Mouse (Mus musculus) liver, embryonic 13.5 days (tissue): ENCODE data around the gene Rag1. TPM values are rescaled to one million over a fixed set of nuclear protein-coding genes. Genes with fewer than 3 reads are reported as not detected.

Experiments used
- ATAC-seq: fragments of 200-750 bp; cut with Nextera tagmentation; 2 replicates; pipeline ENCODE4 v1.8.0; 2017; ENCODE audit warnings: low read depth, mild to moderate bottlenecking, moderate number of reproducible peaks, moderate library complexity
- DNase-seq: peaks from one replicate; pipeline ENCODE4 v3.0.0; 2022
- H3K27ac ChIP-seq: fragments of 300-500 bp; sonication (generic); 2 replicates; pipeline ENCODE4 v1.5.1; 2015; ENCODE audit warnings: moderate library complexity, mild to moderate bottlenecking, inconsistent platforms
- H3K27me3 ChIP-seq: fragments of 300-500 bp; sonication (generic); 2 replicates; pipeline ENCODE4 v1.6.1; 2015; ENCODE audit warnings: mild to moderate bottlenecking, inconsistent platforms
- H3K36me3 ChIP-seq: fragments of 300-500 bp; sonication (generic); 2 replicates; pipeline ENCODE4 v1.6.1; 2015; ENCODE audit warnings: mild to moderate bottlenecking, inconsistent platforms
- H3K4me1 ChIP-seq: fragments of 300-500 bp; sonication (generic); replicated peaks from 2 replicates; pipeline ENCODE4 v1.6.1; 2015; ENCODE audit warnings: inconsistent platforms
- H3K4me2 ChIP-seq: fragments of 300-500 bp; sonication (generic); 2 replicates; pipeline ENCODE4 v1.6.1; 2015; ENCODE audit warnings: inconsistent platforms, mild to moderate bottlenecking, moderate library complexity
- H3K4me3 ChIP-seq: fragments of 300-500 bp; sonication (generic); replicated peaks from 2 replicates; pipeline ENCODE4 v1.5.1; 2015; ENCODE audit warnings: mild to moderate bottlenecking, inconsistent platforms
- H3K9ac ChIP-seq: fragments of 300-500 bp; sonication (generic); 2 replicates; pipeline ENCODE4 v1.6.1; 2015; ENCODE audit warnings: mild to moderate bottlenecking, inconsistent platforms
- H3K9me3 ChIP-seq: fragments of 300-500 bp; sonication (generic); replicated peaks from 2 replicates; pipeline ENCODE4 v1.6.1; 2016; ENCODE audit warnings: inconsistent platforms
- whole genome bisulfite sequencing: fragments of 180-500 bp; shearing (Covaris S2); methylation state at CpG from one replicate; pipeline ENCODE4 v1.1.7; 2015; ENCODE audit not compliant: insufficient replicate concordance; 5-methylcytosine and 5-hydroxymethylcytosine counted together
- polyA plus RNA-seq: library from polyadenylated mRNA; unstranded; fragments of >200 nt; fragmentation: Nextera tagmentation; extraction: Ambion mirVana; gene quantifications from 2 replicates; pipeline ENCODE4 v1.2.1, GENCODE M21; 2015

Gene Rag1
- polyA plus RNA-seq, 1 experiment from 2014 or later = 0.06 TPM

- Histone ChIP-seq H3K4me2 (no peak overlapping the region), H3K4me3 (no peak overlapping the region), H3K27ac (no peak overlapping the region), H3K9ac (no peak overlapping the region), H3K9me3 (no peaks in the 10 kb centered on the region), H3K27me3 (0 out of 2 replicates have a peak, but pooled peaks cover 3% of the 10 kb centered on the region), H3K4me1 (no peaks in the 10 kb centered on the region), H3K36me3 (no peaks in the 10 kb centered on the region)
- DNase-seq = no peak
- 51% methylated on average over 3 of the region's 3 CpGs for WGBS
- ATAC-seq = no peak
Observed at GRCm38 (mm10) chr2:101668751-101669150, 19.4 kb upstream of the Rag1 start.

DNA sequence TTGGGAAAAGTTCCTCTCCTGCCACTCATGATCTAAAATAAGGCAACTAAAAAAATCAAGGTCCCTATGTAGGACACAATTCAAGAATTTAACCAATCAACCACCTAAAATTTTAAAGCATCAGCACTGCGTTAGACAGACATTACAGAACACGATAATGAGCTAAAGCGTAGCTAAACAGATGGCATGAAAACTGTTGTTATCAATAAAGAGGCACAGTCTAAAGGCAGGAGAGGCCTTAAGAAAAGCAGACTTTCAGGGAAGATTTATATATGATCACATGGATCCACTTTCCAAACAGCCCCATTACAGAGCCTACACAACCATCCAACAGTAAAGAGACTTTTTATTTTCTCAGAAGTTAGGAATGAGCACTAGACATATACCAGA, 16.4 kb upstream of the Rag1 start:
- Histone ChIP-seq H3K4me3 (no peak overlapping the region), H3K4me1 (no peaks in the 10 kb centered on the region), H3K9ac (no peak overlapping the region), H3K27me3 (no peaks in the 10 kb centered on the region), H3K27ac (no peak overlapping the region), H3K4me2 (no peak overlapping the region), H3K36me3 (no peaks in the 10 kb centered on the region), H3K9me3 (no peaks in the 10 kb centered on the region)
- DNase-seq (no peak), ATAC-seq (no peak)
- 91% methylated on average over 3 of the region's 3 CpGs for WGBS

- H3K36me3 ChIP-seq = no peaks in the 10 kb centered on the region
- H3K4me1 ChIP-seq = no peaks in the 10 kb centered on the region
- 20% methylated on average over 9 of the region's 9 CpGs for WGBS
- no peak overlapping the region for H3K4me2 ChIP-seq
- no peak overlapping the region for H3K4me3 ChIP-seq
- 0 out of 2 replicates have a peak, but pooled peaks have one; percentile 18 for ATAC-seq
- no peak overlapping the region for H3K9ac ChIP-seq
- no peaks in the 10 kb centered on the region for H3K27me3 ChIP-seq
- peak; percentile 37 for DNase-seq
- H3K9me3 ChIP-seq = no peaks in the 10 kb centered on the region
- no peak overlapping the region for H3K27ac ChIP-seq
Observed at GRCm38 (mm10) chr2:101665058-101665702, 15.9 kb upstream of the Rag1 start.

DNA sequence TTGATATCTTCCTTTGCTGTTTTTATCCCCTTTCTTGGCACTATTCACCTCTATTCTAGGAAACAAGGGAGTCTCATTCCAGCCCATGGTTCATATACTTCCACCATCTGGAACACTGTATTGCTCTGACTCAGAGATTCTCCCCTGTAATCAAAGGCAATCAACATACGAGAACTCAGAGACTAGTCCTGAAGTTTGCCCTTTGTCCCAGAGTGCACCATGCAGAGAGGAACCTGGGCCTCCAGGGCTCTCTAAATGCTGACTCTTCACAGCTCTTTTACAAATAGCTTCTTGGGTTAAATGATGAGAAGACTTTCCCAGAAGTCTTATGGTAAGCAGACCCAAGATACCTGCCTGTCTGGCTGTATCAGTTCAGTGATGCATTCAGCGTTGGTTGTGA, 11.2 kb upstream of the Rag1 start:
- 60% methylated on average over 2 of the region's 2 CpGs for WGBS
- H3K4me3 ChIP-seq = no peak overlapping the region
- DNase-seq (no peak), ATAC-seq (no peak)
- H3K36me3 ChIP-seq = no peaks in the 10 kb centered on the region
- H3K4me2 ChIP-seq = no peak overlapping the region
- H3K27me3 ChIP-seq = no peaks in the 10 kb centered on the region
- no peak overlapping the region for H3K27ac ChIP-seq
- H3K9me3 ChIP-seq = no peaks in the 10 kb centered on the region
- no peaks in the 10 kb centered on the region for H3K4me1 ChIP-seq
- no peak overlapping the region for H3K9ac ChIP-seq

DNA sequence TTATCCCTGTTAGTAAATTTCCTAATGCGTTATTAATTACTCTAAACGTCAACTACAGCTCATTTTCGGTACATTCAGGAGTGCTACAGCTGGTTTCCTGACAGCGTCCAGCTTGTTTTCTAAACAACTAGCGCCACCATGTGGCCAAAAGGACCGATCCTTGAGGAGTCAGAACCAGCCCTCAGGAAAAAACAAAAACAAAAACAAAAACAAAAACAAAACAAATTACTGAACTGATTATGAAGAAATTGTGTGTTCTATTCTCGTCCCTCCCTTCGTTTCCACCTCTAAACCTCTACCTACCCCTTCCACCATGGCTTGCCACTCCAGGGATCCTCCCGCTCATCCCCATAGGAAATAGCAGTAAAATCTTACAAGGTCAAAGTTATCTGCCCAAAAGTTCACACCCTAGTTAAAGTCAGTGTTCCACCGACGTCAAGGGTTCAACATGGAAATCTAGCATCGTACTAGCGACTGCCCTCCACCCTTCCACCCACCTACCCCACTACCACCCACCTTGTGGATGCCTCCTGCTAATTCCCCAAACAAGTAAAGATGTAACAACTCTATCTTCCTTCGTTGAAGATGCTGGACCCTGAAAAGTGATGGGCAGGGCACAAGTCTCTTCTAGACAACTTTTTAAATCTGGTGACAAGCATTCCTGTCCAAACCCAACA, 3.8 kb upstream of the Rag1 start:
- Histone ChIP-seq H3K4me1 (peaks cover 10% of the 10 kb centered on the region; the same call in 1 of the 2 replicates), H3K4me2 (peak overlapping the region; percentile 48), H3K9me3 (no peaks in the 10 kb centered on the region), H3K36me3 (no peaks in the 10 kb centered on the region), H3K27ac (no peak overlapping the region), H3K27me3 (peaks cover 3% of the 10 kb centered on the region; the same call in 1 of the 2 replicates), H3K9ac (no peak overlapping the region), H3K4me3 (no peak overlapping the region)
- DNase-seq = peak; percentile 34
- no peak for ATAC-seq
- 11% methylated on average over 14 of the region's 14 CpGs for WGBS

DNA sequence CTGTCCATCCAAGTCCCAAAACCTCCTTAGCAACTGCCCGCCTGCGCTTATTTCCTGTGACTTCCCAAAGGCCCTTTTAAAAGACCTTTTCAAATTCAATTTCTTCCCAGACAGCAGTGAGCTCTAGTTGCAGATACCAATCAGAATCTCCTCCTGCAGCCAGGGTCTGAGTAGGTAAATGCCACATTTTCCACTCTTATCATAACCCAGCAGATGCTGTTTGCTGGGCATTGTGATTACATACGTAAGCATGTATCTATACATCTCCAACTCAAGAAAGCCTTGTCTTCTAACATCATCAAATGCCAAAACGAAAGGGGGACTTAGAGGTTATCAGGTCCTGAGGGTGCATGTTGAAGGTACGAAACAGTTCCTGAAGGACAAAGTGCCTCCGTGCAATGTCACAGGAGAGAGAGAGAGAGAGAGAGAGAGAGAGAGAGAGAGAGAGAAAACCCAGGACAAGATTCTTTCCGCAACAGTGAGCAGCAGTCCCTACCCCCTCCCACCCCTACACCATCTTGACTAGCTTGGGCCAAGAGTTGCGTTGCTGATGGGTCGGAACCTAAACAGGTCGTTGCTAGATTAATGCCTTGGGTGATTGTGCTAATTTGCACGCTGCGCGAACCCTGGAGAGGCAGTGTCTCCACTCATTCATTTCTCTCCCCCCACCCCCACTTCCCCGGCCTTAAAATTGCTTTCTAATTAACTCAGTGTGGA, 3.1 kb upstream of the Rag1 start:
- Histone ChIP-seq H3K4me3 (no peak overlapping the region), H3K9ac (no peak overlapping the region), H3K27ac (no peak overlapping the region), H3K27me3 (peaks cover 3% of the 10 kb centered on the region; the same call in 1 of the 2 replicates), H3K4me1 (peaks cover 10% of the 10 kb centered on the region; the same call in 1 of the 2 replicates), H3K36me3 (no peaks in the 10 kb centered on the region), H3K4me2 (peak overlapping the region; percentile 48), H3K9me3 (no peaks in the 10 kb centered on the region)
- WGBS = 26% methylated on average over 14 of the region's 14 CpGs
- ATAC-seq (peak; percentile 59), DNase-seq (no peak)

DNA sequence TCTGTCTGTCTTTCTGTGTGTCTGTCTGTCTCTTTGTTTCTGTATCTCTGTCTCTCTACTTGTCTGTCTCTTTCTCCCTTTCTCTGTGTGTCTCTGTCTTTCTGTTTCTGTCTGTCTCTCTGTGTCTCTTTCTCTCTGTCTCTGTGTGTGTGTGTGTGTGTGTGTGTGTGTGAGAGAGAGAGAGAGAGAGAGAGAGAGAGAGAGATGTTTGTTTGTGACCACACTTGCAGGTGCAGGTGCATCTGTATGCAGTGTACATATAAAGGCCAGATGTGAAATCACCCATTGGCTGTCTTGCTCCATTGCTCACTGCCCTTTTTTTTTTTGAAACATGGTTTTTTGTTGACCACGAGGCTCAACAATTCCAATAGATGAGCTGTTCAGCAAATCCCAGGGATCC, 1.1 kb upstream of the Rag1 start:
- Histone ChIP-seq H3K9me3 (no peaks in the 10 kb centered on the region), H3K9ac (no peak overlapping the region), H3K4me2 (no peak overlapping the region), H3K27me3 (peaks cover 3% of the 10 kb centered on the region; the same call in 1 of the 2 replicates), H3K27ac (no peak overlapping the region), H3K4me3 (no peak overlapping the region), H3K4me1 (peaks cover 10% of the 10 kb centered on the region; the same call in 1 of the 2 replicates), H3K36me3 (no peaks in the 10 kb centered on the region)
- DNase-seq = no peak
- 50% methylated on average over 1 of the region's 1 CpGs for WGBS
- no peak for ATAC-seq

GRCm38 (mm10) chr2:101648361-101648760, 940 bp downstream of the Rag1 start:
- H3K9ac ChIP-seq = no peak overlapping the region
- no peak overlapping the region for H3K4me3 ChIP-seq
- no peaks in the 10 kb centered on the region for H3K9me3 ChIP-seq
- DNase-seq = no peak
- no peak overlapping the region for H3K4me2 ChIP-seq
- H3K27me3 ChIP-seq = peaks cover 3% of the 10 kb centered on the region; the same call in 1 of the 2 replicates
- 63% methylated on average over 2 of the region's 2 CpGs for WGBS
- H3K36me3 ChIP-seq = no peaks in the 10 kb centered on the region
- no peak overlapping the region for H3K27ac ChIP-seq
- ATAC-seq = no peak
- H3K4me1 ChIP-seq = peaks cover 10% of the 10 kb centered on the region; the same call in 1 of the 2 replicates

DNA sequence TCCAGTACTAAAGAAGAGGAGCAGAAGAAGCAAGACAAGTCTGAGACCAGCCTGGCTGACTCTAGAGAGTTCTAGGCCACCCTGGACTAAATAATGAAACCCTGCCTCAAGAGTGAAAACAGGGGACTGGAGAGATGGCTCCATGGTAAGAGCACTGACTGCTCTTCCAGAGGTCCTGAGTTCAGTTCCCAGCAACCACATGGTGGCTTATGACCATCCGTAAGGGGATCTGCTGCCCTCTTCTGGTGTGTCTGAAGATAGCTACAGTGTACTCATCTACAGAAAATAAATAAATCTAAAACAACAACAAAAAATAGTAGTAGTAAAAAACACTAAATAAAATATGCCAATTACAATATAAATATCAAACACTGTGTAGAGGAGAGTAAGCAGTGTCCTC, 3.5 kb downstream of the Rag1 start:
- Histone ChIP-seq H3K4me1 (no peaks in the 10 kb centered on the region), H3K27ac (no peak overlapping the region), H3K36me3 (no peaks in the 10 kb centered on the region), H3K9ac (no peak overlapping the region), H3K4me3 (no peak overlapping the region), H3K4me2 (no peak overlapping the region), H3K9me3 (no peaks in the 10 kb centered on the region), H3K27me3 (no peaks in the 10 kb centered on the region)
- ATAC-seq (no peak), DNase-seq (no peak)
- 77% methylated on average over 1 of the region's 1 CpGs for WGBS

DNA sequence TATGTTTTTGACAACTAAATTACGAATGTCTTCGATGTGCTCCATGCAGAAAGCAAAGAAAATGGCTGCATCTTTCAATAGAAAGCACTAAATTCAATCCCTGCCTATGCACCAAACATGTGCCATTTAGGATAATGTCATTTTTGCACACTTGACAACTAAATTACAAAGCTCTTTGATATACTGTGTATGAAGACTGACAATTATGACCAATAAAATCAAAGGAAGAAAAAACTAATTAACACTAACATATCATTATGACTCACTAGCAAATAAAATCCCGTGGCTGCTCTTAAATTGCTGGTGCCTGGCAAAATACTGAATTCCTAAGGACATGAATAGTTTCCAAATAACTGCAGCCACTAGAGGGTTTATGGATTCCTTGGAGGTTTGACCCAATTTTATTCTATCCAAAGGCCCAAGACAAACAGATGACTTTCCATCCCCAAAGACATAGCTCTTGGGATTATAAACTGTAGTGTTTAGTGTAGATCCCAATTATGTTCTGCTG, 9.4 kb downstream of the Rag1 start:
- no peaks in the 10 kb centered on the region for H3K4me1 ChIP-seq
- H3K36me3 ChIP-seq = no peaks in the 10 kb centered on the region
- ATAC-seq = no peak
- no peak for DNase-seq
- H3K4me2 ChIP-seq = no peak overlapping the region
- no peaks in the 10 kb centered on the region for H3K27me3 ChIP-seq
- no peaks in the 10 kb centered on the region for H3K9me3 ChIP-seq
- no peak overlapping the region for H3K4me3 ChIP-seq
- no peak overlapping the region for H3K27ac ChIP-seq
- no peak overlapping the region for H3K9ac ChIP-seq
- WGBS = 49% methylated on average over 3 of the region's 3 CpGs
